Mouse (Mus musculus) heart, postnatal 25 days (tissue): ENCODE data around the gene Gm5108. TPM values are rescaled to one million over a fixed set of nuclear protein-coding genes. Genes with fewer than 3 reads are reported as not detected.

Experiments used
- DNase-seq: peaks from one replicate; pipeline ENCODE4 v3.0.0; 2022; ENCODE audit warnings: low spot score
- intact Hi-C: fragments of 180-260 bp; cut with DNase I; formaldehyde crosslinking; loops from one replicate; pipeline ENCODE4 v1.15.1; 2025
- total RNA-seq, 2 experiments: library from RNA; stranded (reverse); gene quantifications; 2 replicates each; pipeline ENCODE4 v1.2.3; 2021

Gene Gm5108
- total RNA-seq: not detected

DNA sequence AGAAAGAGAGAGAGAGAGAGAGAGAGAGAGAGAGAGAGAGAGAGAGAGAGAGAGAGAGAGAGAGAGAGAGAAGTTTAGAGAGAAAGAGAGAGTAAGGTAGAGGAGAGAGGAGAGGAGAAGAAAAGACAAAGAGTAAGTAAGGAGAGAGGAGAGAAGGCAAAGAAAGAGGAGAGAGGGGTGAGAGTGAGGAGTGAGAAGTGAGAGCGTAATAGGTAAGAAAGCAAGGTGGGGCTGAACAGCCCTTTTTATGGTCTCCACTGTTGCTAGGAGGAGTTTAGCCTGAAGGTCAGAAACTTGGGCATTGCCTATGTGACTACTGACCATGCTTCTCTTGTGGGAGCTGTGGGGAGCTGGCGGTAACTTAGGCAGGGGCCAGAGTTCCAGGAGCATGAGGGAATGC, at the start of gene Gm5108:
Gene Gm5108 (plus strand): TSS at position 301 of the 400 bp plus-strand sequence.
- DNase-seq: no peak
- intact Hi-C loops: no loop called here

GRCm38 (mm10) chr5:67898921-67899320, 42.5 kb upstream of the Gm5108 start:
- intact Hi-C loops: no loop called here
- no peak for DNase-seq

DNA sequence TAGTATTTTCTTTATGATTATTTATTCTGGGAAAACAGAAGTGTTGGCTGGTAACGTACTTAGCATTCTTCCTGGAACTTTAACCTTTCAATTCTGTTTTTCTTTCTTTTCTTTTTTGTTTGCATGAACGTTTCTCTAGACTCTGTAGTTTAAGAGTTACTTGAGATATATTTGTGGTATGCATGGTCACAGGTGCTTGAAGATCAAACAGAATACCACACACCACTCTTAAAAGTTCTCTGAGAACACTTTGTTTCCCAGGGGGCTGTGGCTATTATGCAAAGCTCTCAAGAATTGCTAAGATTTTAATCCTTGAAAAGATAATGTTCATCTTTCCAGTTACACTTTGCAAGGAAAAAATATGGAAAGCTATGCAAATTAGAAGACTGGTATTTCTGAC, 36.9 kb upstream of the Gm5108 start:
- DNase-seq: no peak
- intact Hi-C loops: no loop called here

- no peak for DNase-seq
- intact Hi-C loops: loop anchor here (5.0 kb wide), 1 partner anchor 82 kb away; no protein-coding TSS in a partner anchor
These were observed 10.9 kb upstream of the Gm5108 start for GRCm38 (mm10) chr5:67930584-67930983.

- DNase-seq: no peak
- intact Hi-C loops: loop anchor here (5.0 kb wide), 1 partner anchor 81 kb away; no protein-coding TSS in a partner anchor
These were observed 9.8 kb upstream of the Gm5108 start for GRCm38 (mm10) chr5:67931623-67932022.

DNA sequence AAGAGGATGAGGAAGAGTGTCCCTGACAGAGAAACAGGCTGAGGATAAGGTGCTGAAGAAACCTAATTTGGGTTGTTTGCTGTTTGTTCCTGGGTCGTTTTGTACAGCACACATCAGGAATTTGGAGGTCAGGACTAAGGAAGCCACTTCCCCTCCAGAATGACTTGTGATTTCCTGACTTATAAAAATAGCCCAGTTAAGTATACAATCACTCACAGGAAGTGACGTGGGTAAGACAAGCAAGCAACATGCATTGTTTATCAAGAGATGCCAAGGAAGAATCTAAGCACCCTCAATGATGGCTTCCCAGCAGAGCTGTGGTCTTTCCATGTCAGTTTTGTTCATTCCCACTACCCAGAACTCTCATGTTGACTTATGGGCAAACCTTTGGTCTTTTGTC, 1.7 kb downstream of the Gm5108 start:
- DNase-seq: no peak
- intact Hi-C loops: no loop called here

DNA sequence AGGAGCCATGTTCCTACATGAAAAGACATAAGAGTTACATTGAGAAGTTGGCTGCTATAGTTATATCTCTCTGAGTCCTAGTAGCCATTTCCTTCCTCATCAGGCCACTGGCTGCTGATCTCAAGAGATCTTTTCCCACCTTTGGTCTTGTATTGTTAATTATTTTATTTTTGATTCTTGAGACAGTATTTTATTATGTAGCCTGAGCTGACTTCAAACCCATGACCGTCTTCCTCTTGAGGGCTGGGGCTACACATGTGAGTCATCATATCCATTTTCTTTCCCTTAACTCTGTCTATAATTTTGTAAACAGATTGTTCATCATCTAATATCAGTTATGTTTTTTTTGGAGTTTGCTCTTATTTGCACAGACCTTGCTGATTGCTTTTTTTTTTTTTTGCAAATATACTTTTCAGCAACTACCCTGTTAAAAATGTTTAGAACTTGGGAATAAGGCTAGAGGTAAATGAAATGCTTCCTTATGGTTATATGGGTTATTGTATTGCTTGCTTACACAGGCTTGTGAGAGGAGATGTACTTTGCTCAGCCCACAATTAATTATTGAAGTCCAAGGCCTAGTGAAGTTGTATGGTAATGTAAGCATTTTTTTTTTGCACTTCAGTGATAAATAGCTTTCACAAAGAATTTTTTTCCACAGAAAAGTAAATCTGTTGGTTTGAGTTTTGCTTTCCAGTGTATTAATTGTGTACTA, 2.8 kb downstream of the Gm5108 start:
- no peak for DNase-seq
- intact Hi-C loops: no loop called here

- DNase-seq: no peak
- intact Hi-C loops: no loop called here
These were observed 4.9 kb downstream of the Gm5108 start, which contains the start of gene Gm21905 for GRCm38 (mm10) chr5:67946321-67946720. Gene Gm21905 (minus strand): TSS chr5:67946421.

DNA sequence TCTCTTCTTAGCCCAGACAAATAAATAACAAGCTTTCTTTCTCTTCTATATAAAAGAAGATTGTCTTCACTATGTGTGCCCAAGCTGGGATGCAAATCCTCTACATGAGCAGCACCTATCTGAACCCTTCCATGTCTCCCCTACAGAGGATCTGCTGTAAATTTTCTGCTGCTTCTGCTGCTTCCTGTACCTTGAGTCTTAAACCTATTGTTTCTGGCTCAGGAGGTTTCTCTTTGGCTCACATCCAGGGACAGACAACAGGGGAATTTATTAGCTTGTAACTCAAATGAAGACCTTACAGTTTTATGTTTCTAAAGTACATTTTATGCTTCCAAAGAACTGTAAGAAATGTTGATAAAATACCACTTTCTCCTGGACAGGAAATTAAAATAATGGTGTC, 5.5 kb downstream of the Gm5108 start:
- intact Hi-C loops: no loop called here
- DNase-seq: no peak

DNA sequence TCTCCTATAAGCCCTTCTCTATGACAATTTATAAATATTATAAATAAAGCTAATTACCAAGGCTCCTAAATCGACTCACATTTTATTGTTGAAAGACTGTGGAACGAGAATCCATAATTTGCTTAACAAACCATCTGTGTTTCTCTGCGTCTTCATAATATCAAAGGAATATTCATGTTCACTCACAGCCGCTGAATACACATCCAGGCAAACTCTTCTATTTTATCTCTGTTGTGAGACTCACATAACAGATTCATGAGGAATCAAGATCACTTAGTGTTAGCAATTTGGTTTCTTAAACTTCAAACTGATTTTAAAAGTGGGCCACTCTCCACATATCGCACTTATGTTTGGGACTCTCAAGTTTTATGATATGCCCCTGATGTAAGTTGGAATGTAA, 6.6 kb downstream of the Gm5108 start:
- intact Hi-C loops: no loop called here
- no peak for DNase-seq

- intact Hi-C loops: no loop called here
- no peak for DNase-seq
These were observed 12.6 kb downstream of the Gm5108 start for GRCm38 (mm10) chr5:67954097-67954496.

- DNase-seq: no peak
These were observed 14.0 kb downstream of the Gm5108 start for GRCm38 (mm10) chr5:67955486-67955885.

DNA sequence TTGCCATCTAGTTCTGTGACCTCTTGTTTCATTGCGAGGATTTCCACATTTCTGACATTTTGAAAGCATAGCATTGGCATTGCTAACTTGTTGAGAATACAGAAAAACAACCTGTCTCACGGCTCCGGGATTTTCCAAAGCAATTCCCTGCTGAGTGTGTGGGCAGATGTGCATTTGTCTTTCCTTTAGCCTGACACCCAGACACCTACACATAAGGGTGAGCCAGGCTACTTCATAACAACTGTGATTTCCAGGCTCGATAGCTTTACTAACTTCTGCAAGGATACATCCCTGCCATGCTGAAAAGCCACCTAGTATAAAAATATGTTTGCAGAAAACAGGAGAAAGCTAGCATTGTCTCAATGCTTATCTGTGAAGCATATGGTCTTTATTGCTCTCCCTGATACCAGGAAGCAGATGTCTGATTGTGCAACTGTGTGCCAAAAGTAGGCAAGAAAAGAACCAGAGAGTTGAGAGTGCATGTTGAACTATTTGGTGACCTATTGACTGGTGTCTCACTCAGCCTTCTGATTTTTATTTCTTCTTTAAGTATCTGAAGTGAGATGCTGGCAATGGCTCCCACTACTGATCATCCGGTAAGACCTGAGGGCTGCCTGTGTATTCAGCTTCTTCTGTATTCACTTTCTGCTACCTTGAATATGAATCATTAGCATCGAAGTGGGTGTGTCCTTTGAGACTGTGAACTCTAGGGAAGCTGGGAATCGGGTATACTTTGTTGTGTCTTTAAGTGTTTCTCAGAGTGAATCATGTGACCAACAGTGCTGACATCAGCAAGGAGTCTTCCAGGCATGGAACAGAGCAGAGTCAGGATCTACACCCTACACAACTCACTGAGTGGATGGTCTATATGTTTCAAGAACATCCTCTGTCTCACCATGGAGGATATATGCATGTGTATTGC, 20.5 kb downstream of the Gm5108 start:
- DNase-seq: no peak
- intact Hi-C loops: no loop called here

More at GRCm38 (mm10) chr5:67955486-67955885, 14.0 kb downstream of the Gm5108 start:
- intact Hi-C loops: no loop called here

GRCm38 (mm10) chr5:67969536-67969935, 28.1 kb downstream of the Gm5108 start:
- intact Hi-C loops: no loop called here
- no peak for DNase-seq

GRCm38 (mm10) chr5:67981946-67982526, 40.6 kb downstream of the Gm5108 start:
- intact Hi-C loops: no loop called here
- no peak for DNase-seq

GRCm38 (mm10) chr5:67990426-67990825, 49.0 kb downstream of the Gm5108 start:
- intact Hi-C loops: no loop called here
- no peak for DNase-seq

DNA sequence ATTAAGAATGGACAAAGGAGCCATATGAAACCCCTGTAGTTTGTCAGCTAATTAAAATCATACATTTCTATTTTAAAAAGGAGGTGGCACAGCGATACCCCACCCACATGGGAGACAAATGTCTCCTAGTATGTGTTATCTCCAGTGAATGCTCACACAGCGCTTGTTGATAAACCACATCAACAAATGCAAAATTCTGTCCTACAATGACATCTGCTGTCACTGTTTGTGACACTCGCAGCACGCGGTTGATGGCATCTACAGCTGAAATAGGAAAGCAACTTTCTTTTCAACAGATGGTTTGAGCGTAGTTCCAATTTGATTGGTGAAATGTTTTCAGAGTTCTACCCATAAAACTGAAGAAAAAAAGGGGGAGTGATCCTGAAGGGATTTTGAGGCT, 61.1 kb downstream of the Gm5108 start:
- intact Hi-C loops: no loop called here
- no peak for DNase-seq

DNA sequence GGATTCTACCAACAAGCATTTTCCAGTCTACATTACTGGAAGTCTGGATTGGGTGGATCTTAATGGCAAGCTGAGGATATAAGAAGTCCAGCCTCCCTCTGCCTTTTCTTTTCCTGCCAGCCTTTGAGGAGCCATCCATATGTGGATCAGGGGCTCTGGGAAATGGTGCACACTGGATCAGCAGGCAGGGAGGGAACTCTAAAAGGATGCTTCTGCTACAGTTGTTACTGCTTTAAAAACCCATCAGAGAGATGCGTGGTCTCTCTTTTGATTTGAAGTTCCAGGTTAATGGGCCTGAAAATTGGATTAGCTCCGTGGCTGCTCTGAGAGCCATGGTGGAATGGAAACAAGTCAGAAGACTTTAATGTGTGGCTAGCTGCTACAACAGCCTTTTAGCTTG, 62.4 kb downstream of the Gm5108 start:
- no peak for DNase-seq
- intact Hi-C loops: no loop called here

GRCm38 (mm10) chr5:68004419-68004818, 63.0 kb downstream of the Gm5108 start:
- intact Hi-C loops: no loop called here

GRCm38 (mm10) chr5:68007074-68007473, 65.6 kb downstream of the Gm5108 start:
- intact Hi-C loops: no loop called here
- no peak for DNase-seq

More at GRCm38 (mm10) chr5:68004419-68004818, 63.0 kb downstream of the Gm5108 start:
- DNase-seq: no peak
